Mouse (Mus musculus) embryonic facial prominence, embryonic 12.5 days (tissue): Measurements from ENCODE around the gene Ralgps1. TPM values are rescaled to one million over a fixed set of nuclear protein-coding genes. Genes with fewer than 3 reads are reported as not detected.
A peak's percentile ranks its signal among the peaks of the same experiment; 100 is the strongest.

Experiments
- ATAC-seq: fragments of 200-750 bp; cut with Nextera tagmentation; 2 replicates; pipeline ENCODE4 v1.8.0; 2017; ENCODE audit not compliant: insufficient number of reproducible peaks, insufficient read depth, low FRiP score, low TSS enrichment
- H3K27ac ChIP-seq: fragments of 300-500 bp; sonication (generic); 2 replicates; pipeline ENCODE4 v1.5.1; 2016; ENCODE audit warnings: mild to moderate bottlenecking
- H3K27me3 ChIP-seq: fragments of 300-500 bp; sonication (generic); 2 replicates; pipeline ENCODE4 v1.6.1; 2016; ENCODE audit warnings: mild to moderate bottlenecking, moderate library complexity
- H3K36me3 ChIP-seq: fragments of 300-500 bp; sonication (generic); 2 replicates; pipeline ENCODE4 v1.6.1; 2016; ENCODE audit warnings: mild to moderate bottlenecking
- H3K4me1 ChIP-seq: fragments of 300-500 bp; sonication (generic); 2 replicates; pipeline ENCODE4 v1.6.1; 2016
- H3K4me2 ChIP-seq: fragments of 300-500 bp; sonication (generic); replicated peaks from 2 replicates; pipeline ENCODE4 v1.6.1; 2016; ENCODE audit warnings: mild to moderate bottlenecking, moderate library complexity
- H3K4me3 ChIP-seq: fragments of 300-500 bp; sonication (generic); 2 replicates; pipeline ENCODE4 v1.5.1; 2016; ENCODE audit warnings: mild to moderate bottlenecking
- H3K9ac ChIP-seq: fragments of 300-500 bp; sonication (generic); 2 replicates; pipeline ENCODE4 v1.6.1; 2016; ENCODE audit warnings: mild to moderate bottlenecking, moderate library complexity
- H3K9me3 ChIP-seq: fragments of 300-500 bp; sonication (generic); 2 replicates; pipeline ENCODE4 v1.6.1; 2016; ENCODE audit warnings: mild to moderate bottlenecking, moderate library complexity
- WGBS: fragments of 180-500 bp; shearing (Covaris S2); methylation state at CpG from one replicate; pipeline ENCODE4 v1.1.7; 2016; 5-methylcytosine and 5-hydroxymethylcytosine counted together
- polyA plus RNA-seq: library from polyadenylated mRNA; unstranded; fragments of >200 nt; fragmentation: Nextera tagmentation; extraction: Ambion mirVana; gene quantifications from 2 replicates; pipeline ENCODE4 v1.2.1, GENCODE M21; 2016

Gene Ralgps1
- polyA plus RNA-seq, 1 experiment from 2014 or later = 4.8 TPM

GRCm38 (mm10) chr2:33136366-33136765 is 234.9 kb downstream of the Ralgps1 start:
- ATAC-seq = no peak
- no peaks in the 10 kb centered on the region for H3K36me3 ChIP-seq
- no peaks in the 10 kb centered on the region for H3K9me3 ChIP-seq
- H3K27ac ChIP-seq = no peak overlapping the region
- no peak overlapping the region for H3K9ac ChIP-seq
- no peaks in the 10 kb centered on the region for H3K4me1 ChIP-seq
- WGBS = 89% methylated on average over 6 of the region's 6 CpGs
- H3K4me3 ChIP-seq = no peak overlapping the region
- no peak overlapping the region for H3K4me2 ChIP-seq
- peaks cover 17% of the 10 kb centered on the region for H3K27me3 ChIP-seq

- H3K27me3 ChIP-seq = peaks cover 17% of the 10 kb centered on the region
- no peak for ATAC-seq
- peaks cover under 1% of the 10 kb centered on the region; the same call in 1 of the 2 replicates for H3K4me1 ChIP-seq
- no peak overlapping the region for H3K4me3 ChIP-seq
- no peaks in the 10 kb centered on the region for H3K9me3 ChIP-seq
- WGBS = 70% methylated on average over 7 of the region's 7 CpGs
- no peaks in the 10 kb centered on the region for H3K36me3 ChIP-seq
- H3K4me2 ChIP-seq = no peak overlapping the region
- H3K27ac ChIP-seq = no peak overlapping the region
- H3K9ac ChIP-seq = no peak overlapping the region
Observed at GRCm38 (mm10) chr2:33134766-33135490, 236.4 kb downstream of the Ralgps1 start.

GRCm38 (mm10) chr2:33132306-33132705 is 239.0 kb downstream of the Ralgps1 start:
- Histone ChIP-seq H3K27ac (no peak overlapping the region), H3K4me1 (peaks cover 9% of the 10 kb centered on the region), H3K4me3 (no peak overlapping the region), H3K27me3 (peaks cover 20% of the 10 kb centered on the region), H3K9ac (no peak overlapping the region), H3K9me3 (no peaks in the 10 kb centered on the region), H3K36me3 (no peaks in the 10 kb centered on the region), H3K4me2 (no peak overlapping the region)
- ATAC-seq = no peak
- WGBS = 6% methylated on average over 7 of the region's 7 CpGs

GRCm38 (mm10) chr2:33131500-33132092 is 239.7 kb downstream of the Ralgps1 start, which contains the start of gene Garnl3:
Gene Garnl3, minus strand, starts transcription at chr2:33131654.
- peak; percentile 59 for ATAC-seq

GRCm38 (mm10) chr2:33130526-33131483 is 240.5 kb downstream of the Ralgps1 start:
- peaks cover 20% of the 10 kb centered on the region for H3K27me3 ChIP-seq
- H3K9me3 ChIP-seq = no peaks in the 10 kb centered on the region
- peak overlapping the region; percentile 96 for H3K4me2 ChIP-seq
- no peaks in the 10 kb centered on the region for H3K36me3 ChIP-seq
- H3K9ac ChIP-seq = peak overlapping the region; percentile 65
- peaks cover 9% of the 10 kb centered on the region for H3K4me1 ChIP-seq
- peak overlapping the region; percentile 64 for H3K4me3 ChIP-seq
- peak; percentile 93 for ATAC-seq
- H3K27ac ChIP-seq = peak overlapping the region; percentile 5; the same call in 1 of the 2 replicates
- under 1% methylated on average over 55 of the region's 55 CpGs for WGBS

More at GRCm38 (mm10) chr2:33131500-33132092, 239.7 kb downstream of the Ralgps1 start, which contains the start of gene Garnl3:
- Histone ChIP-seq H3K9me3 (no peaks in the 10 kb centered on the region), H3K27ac (0 out of 2 replicates have a peak within 1 kb of the TSS, but pooled peaks have one; percentile 5), H3K27me3 (peaks cover 20% of the 10 kb centered on the region), H3K4me3 (peak within 1 kb of the TSS; percentile 64), H3K4me1 (peaks cover 9% of the 10 kb centered on the region), H3K4me2 (peak within 1 kb of the TSS; percentile 96), H3K9ac (0 out of 2 replicates have a peak within 1 kb of the TSS, but pooled peaks have one; percentile 65), H3K36me3 (no peaks in the 10 kb centered on the region)
- WGBS = under 1% methylated on average over 22 of the region's 22 CpGs

GRCm38 (mm10) chr2:33130141-33130525 is 241.2 kb downstream of the Ralgps1 start:
- H3K36me3 ChIP-seq = no peaks in the 10 kb centered on the region
- under 1% methylated on average over 33 of the region's 33 CpGs for WGBS
- H3K9me3 ChIP-seq = no peaks in the 10 kb centered on the region
- peak; percentile 19 for ATAC-seq
- peaks cover 9% of the 10 kb centered on the region for H3K4me1 ChIP-seq
- peak overlapping the region; percentile 96 for H3K4me2 ChIP-seq
- peak overlapping the region; percentile 5; the same call in 1 of the 2 replicates for H3K27ac ChIP-seq
- H3K27me3 ChIP-seq = peaks cover 20% of the 10 kb centered on the region
- peak overlapping the region; percentile 65 for H3K9ac ChIP-seq
- peak overlapping the region; percentile 64 for H3K4me3 ChIP-seq

GRCm38 (mm10) chr2:33129696-33130095 is 241.6 kb downstream of the Ralgps1 start:
- Histone ChIP-seq H3K27ac (no peak overlapping the region), H3K4me1 (peaks cover 9% of the 10 kb centered on the region), H3K4me3 (peak overlapping the region; percentile 64), H3K9ac (peak overlapping the region; percentile 65), H3K4me2 (peak overlapping the region; percentile 96), H3K27me3 (peaks cover 20% of the 10 kb centered on the region), H3K36me3 (no peaks in the 10 kb centered on the region), H3K9me3 (no peaks in the 10 kb centered on the region)
- WGBS = 4% methylated on average over 10 of the region's 10 CpGs
- no peak for ATAC-seq

GRCm38 (mm10) chr2:33129005-33129404 is 242.3 kb downstream of the Ralgps1 start:
- WGBS = 68% methylated on average over 2 of the region's 2 CpGs
- Histone ChIP-seq H3K9ac (no peak overlapping the region), H3K4me3 (no peak overlapping the region), H3K27me3 (peaks cover 20% of the 10 kb centered on the region), H3K4me1 (peaks cover 9% of the 10 kb centered on the region), H3K4me2 (peak overlapping the region; percentile 96; the same call in 1 of the 2 replicates), H3K36me3 (no peaks in the 10 kb centered on the region), H3K27ac (no peak overlapping the region), H3K9me3 (no peaks in the 10 kb centered on the region)
- no peak for ATAC-seq

GRCm38 (mm10) chr2:33127271-33127670 is 244.0 kb downstream of the Ralgps1 start:
- Histone ChIP-seq H3K4me3 (no peak overlapping the region), H3K36me3 (no peaks in the 10 kb centered on the region), H3K27ac (no peak overlapping the region), H3K4me2 (no peak overlapping the region), H3K27me3 (peaks cover 11% of the 10 kb centered on the region), H3K9me3 (no peaks in the 10 kb centered on the region), H3K9ac (no peak overlapping the region), H3K4me1 (peaks cover 9% of the 10 kb centered on the region)
- no peak for ATAC-seq
- WGBS = 74% methylated on average over 2 of the region's 2 CpGs

- WGBS = 61% methylated on average over 6 of the region's 6 CpGs
- no peaks in the 10 kb centered on the region for H3K36me3 ChIP-seq
- no peaks in the 10 kb centered on the region for H3K27me3 ChIP-seq
- no peak for ATAC-seq
- no peaks in the 10 kb centered on the region for H3K4me1 ChIP-seq
- no peak overlapping the region for H3K4me2 ChIP-seq
- no peak overlapping the region for H3K9ac ChIP-seq
- no peak overlapping the region for H3K4me3 ChIP-seq
- no peaks in the 10 kb centered on the region for H3K9me3 ChIP-seq
- no peak overlapping the region for H3K27ac ChIP-seq
Observed at GRCm38 (mm10) chr2:33122856-33123255, 248.4 kb downstream of the Ralgps1 start.

GRCm38 (mm10) chr2:33100536-33100935 is 270.8 kb downstream of the Ralgps1 start:
- H3K4me3 ChIP-seq = no peak overlapping the region
- H3K4me2 ChIP-seq = no peak overlapping the region
- H3K4me1 ChIP-seq = no peaks in the 10 kb centered on the region
- H3K27me3 ChIP-seq = no peaks in the 10 kb centered on the region
- H3K9me3 ChIP-seq = no peaks in the 10 kb centered on the region
- no peak for ATAC-seq
- H3K9ac ChIP-seq = no peak overlapping the region
- WGBS = 83% methylated on average over 8 of the region's 8 CpGs
- no peak overlapping the region for H3K27ac ChIP-seq
- H3K36me3 ChIP-seq = no peaks in the 10 kb centered on the region
